Mouse (Mus musculus): ENCODE measurements around the gene Ccdc85b. TPM values are rescaled to one million over a fixed set of nuclear protein-coding genes. Genes with fewer than 3 reads are reported as not detected.

Gene Ccdc85b
- polyA plus RNA-seq, 1 experiment from 2014 or later = 5.7 TPM

GRCm38 (mm10) chr19:5432992-5433852, 24.5 kb downstream of the Ccdc85b start:
- no peaks in the 10 kb centered on the region for H3K36me3 ChIP-seq (ENCODE audit: control insufficient read depth, insufficient read depth, low read length)
- peaks cover 16% of the 10 kb centered on the region for H3K4me1 ChIP-seq (ENCODE audit: control insufficient read depth, insufficient read depth, low read length)
- H3K4me3 ChIP-seq (replicated peaks; ENCODE audit: low read length) = peak overlapping the region; percentile 42
- no peaks in the 10 kb centered on the region for H3K9me3 ChIP-seq (replicated peaks; ENCODE audit: control insufficient read depth, low read length)
- no peaks in the 10 kb centered on the region for H3K27me3 ChIP-seq (ENCODE audit: control insufficient read depth, insufficient read depth, low read length)
- peak overlapping the region; percentile 68 for H3K9ac ChIP-seq (ENCODE audit: low read length)
- peak overlapping the region; percentile 71 for H3K4me2 ChIP-seq (ENCODE audit: low read depth, low read length)
- peak overlapping the region; percentile 72 for H3K27ac ChIP-seq (ENCODE audit: low read length)
- ATAC-seq (ENCODE audit: insufficient read depth, low FRiP score) = peak; percentile 71
- 4% methylated on average over 16 of the region's 16 CpGs for WGBS

GRCm38 (mm10) chr19:5431911-5432464, 25.7 kb downstream of the Ccdc85b start:
- H3K27ac ChIP-seq (ENCODE audit: low read length) = no peak overlapping the region
- 70% methylated on average over 4 of the region's 4 CpGs for WGBS
- H3K9me3 ChIP-seq (replicated peaks; ENCODE audit: control insufficient read depth, low read length) = no peaks in the 10 kb centered on the region
- no peak overlapping the region for H3K4me3 ChIP-seq (replicated peaks; ENCODE audit: low read length)
- ATAC-seq (ENCODE audit: insufficient read depth, low FRiP score) = no peak
- peaks cover 19% of the 10 kb centered on the region for H3K4me1 ChIP-seq (ENCODE audit: control insufficient read depth, insufficient read depth, low read length)
- H3K4me2 ChIP-seq (ENCODE audit: low read depth, low read length) = no peak overlapping the region
- no peaks in the 10 kb centered on the region for H3K36me3 ChIP-seq (ENCODE audit: control insufficient read depth, insufficient read depth, low read length)
- H3K9ac ChIP-seq (ENCODE audit: low read length) = no peak overlapping the region
- H3K27me3 ChIP-seq (ENCODE audit: control insufficient read depth, insufficient read depth, low read length) = no peaks in the 10 kb centered on the region

- 83% methylated on average over 1 of the region's 1 CpGs for WGBS
- no peaks in the 10 kb centered on the region for H3K9me3 ChIP-seq (replicated peaks; ENCODE audit: control insufficient read depth, low read length)
- H3K4me3 ChIP-seq (replicated peaks; ENCODE audit: low read length) = no peak overlapping the region
- no peak for ATAC-seq (ENCODE audit: insufficient read depth, low FRiP score)
- no peak overlapping the region for H3K27ac ChIP-seq (ENCODE audit: low read length)
- no peaks in the 10 kb centered on the region for H3K27me3 ChIP-seq (ENCODE audit: control insufficient read depth, insufficient read depth, low read length)
- no peak overlapping the region for H3K9ac ChIP-seq (ENCODE audit: low read length)
- no peaks in the 10 kb centered on the region for H3K36me3 ChIP-seq (ENCODE audit: control insufficient read depth, insufficient read depth, low read length)
- no peak overlapping the region for H3K4me2 ChIP-seq (ENCODE audit: low read depth, low read length)
- peaks cover 32% of the 10 kb centered on the region for H3K4me1 ChIP-seq (ENCODE audit: control insufficient read depth, insufficient read depth, low read length)
These were observed 27.3 kb downstream of the Ccdc85b start for GRCm38 (mm10) chr19:5430408-5430807.

GRCm38 (mm10) chr19:5429806-5430205, 27.9 kb downstream of the Ccdc85b start:
- 57% methylated on average over 8 of the region's 8 CpGs for WGBS
- Histone ChIP-seq H3K4me3 (replicated peaks; ENCODE audit: low read length) (no peak overlapping the region), H3K4me1 (ENCODE audit: control insufficient read depth, insufficient read depth, low read length) (peaks cover 32% of the 10 kb centered on the region), H3K4me2 (ENCODE audit: low read depth, low read length) (no peak overlapping the region), H3K9ac (ENCODE audit: low read length) (no peak overlapping the region), H3K27ac (ENCODE audit: low read length) (no peak overlapping the region), H3K36me3 (ENCODE audit: control insufficient read depth, insufficient read depth, low read length) (no peaks in the 10 kb centered on the region), H3K9me3 (replicated peaks; ENCODE audit: control insufficient read depth, low read length) (no peaks in the 10 kb centered on the region), H3K27me3 (ENCODE audit: control insufficient read depth, insufficient read depth, low read length) (no peaks in the 10 kb centered on the region)
- no peak for ATAC-seq (ENCODE audit: insufficient read depth, low FRiP score)

DNA sequence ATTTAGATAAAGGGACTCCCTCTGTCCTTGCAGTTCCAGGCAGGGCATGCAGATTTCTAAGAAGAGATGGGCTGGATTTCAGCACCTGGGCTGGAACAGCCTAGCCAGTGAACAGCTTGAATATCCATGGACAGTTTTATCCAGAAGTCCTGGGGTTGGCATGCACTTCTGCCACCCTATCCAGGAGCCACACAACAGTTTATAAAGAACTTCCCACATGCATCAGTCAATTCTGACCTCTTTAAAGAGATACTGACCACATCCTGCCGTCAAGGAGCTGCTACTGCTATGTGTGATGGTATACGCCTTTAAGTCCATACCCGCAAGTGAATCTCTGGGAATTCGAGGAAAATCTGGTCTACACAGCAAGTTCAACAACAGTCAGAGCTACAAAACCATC, 28.5 kb downstream of the Ccdc85b start:
- no peak for ATAC-seq (ENCODE audit: insufficient read depth, low FRiP score)
- Histone ChIP-seq H3K36me3 (ENCODE audit: control insufficient read depth, insufficient read depth, low read length) (no peaks in the 10 kb centered on the region), H3K9me3 (replicated peaks; ENCODE audit: control insufficient read depth, low read length) (no peaks in the 10 kb centered on the region), H3K4me2 (ENCODE audit: low read depth, low read length) (no peak overlapping the region), H3K4me1 (ENCODE audit: control insufficient read depth, insufficient read depth, low read length) (peaks cover 31% of the 10 kb centered on the region), H3K4me3 (replicated peaks; ENCODE audit: low read length) (no peak overlapping the region), H3K27ac (ENCODE audit: low read length) (no peak overlapping the region), H3K9ac (ENCODE audit: low read length) (no peak overlapping the region), H3K27me3 (ENCODE audit: control insufficient read depth, insufficient read depth, low read length) (no peaks in the 10 kb centered on the region)
- 75% methylated on average over 4 of the region's 4 CpGs for WGBS

DNA sequence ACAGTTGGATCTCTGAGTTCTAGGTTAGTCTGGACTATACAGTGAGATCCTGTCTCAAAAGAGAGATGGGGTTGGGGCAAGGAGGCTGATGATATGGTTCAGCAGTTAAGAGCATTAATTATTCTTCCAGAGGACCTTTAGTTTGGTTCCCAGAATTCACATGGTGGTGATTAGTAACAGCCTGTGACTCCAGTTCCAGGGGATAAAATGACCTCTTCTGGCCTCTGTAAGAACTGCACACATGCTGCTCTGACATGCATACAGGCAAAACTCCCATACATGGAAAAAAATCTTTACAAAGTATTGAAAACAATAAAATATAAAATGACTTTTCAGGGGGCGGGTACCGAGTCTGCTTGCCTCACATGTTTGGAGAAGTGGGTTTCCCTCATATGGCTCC, 29.6 kb downstream of the Ccdc85b start:
- H3K4me1 ChIP-seq (ENCODE audit: control insufficient read depth, insufficient read depth, low read length) = peaks cover 30% of the 10 kb centered on the region
- WGBS = 83% methylated on average over 2 of the region's 2 CpGs
- H3K36me3 ChIP-seq (ENCODE audit: control insufficient read depth, insufficient read depth, low read length) = no peaks in the 10 kb centered on the region
- no peaks in the 10 kb centered on the region for H3K27me3 ChIP-seq (ENCODE audit: control insufficient read depth, insufficient read depth, low read length)
- H3K4me3 ChIP-seq (replicated peaks; ENCODE audit: low read length) = no peak overlapping the region
- H3K4me2 ChIP-seq (ENCODE audit: low read depth, low read length) = no peak overlapping the region
- no peak for ATAC-seq (ENCODE audit: insufficient read depth, low FRiP score)
- H3K9ac ChIP-seq (ENCODE audit: low read length) = no peak overlapping the region
- H3K27ac ChIP-seq (ENCODE audit: low read length) = no peak overlapping the region
- no peaks in the 10 kb centered on the region for H3K9me3 ChIP-seq (replicated peaks; ENCODE audit: control insufficient read depth, low read length)

- 85% methylated on average over 13 of the region's 13 CpGs for WGBS
- Histone ChIP-seq H3K9ac (ENCODE audit: low read length) (peak overlapping the region; percentile 47; the same call in 1 of the 2 replicates), H3K27me3 (ENCODE audit: control insufficient read depth, insufficient read depth, low read length) (no peaks in the 10 kb centered on the region), H3K27ac (ENCODE audit: low read length) (no peak overlapping the region), H3K36me3 (ENCODE audit: control insufficient read depth, insufficient read depth, low read length) (no peaks in the 10 kb centered on the region), H3K9me3 (replicated peaks; ENCODE audit: control insufficient read depth, low read length) (no peaks in the 10 kb centered on the region), H3K4me1 (ENCODE audit: control insufficient read depth, insufficient read depth, low read length) (peaks cover 25% of the 10 kb centered on the region), H3K4me3 (replicated peaks; ENCODE audit: low read length) (no peak overlapping the region), H3K4me2 (ENCODE audit: low read depth, low read length) (no peak overlapping the region)
- ATAC-seq (ENCODE audit: insufficient read depth, low FRiP score) = no peak
These were observed 30.9 kb downstream of the Ccdc85b start for GRCm38 (mm10) chr19:5426640-5427290.

DNA sequence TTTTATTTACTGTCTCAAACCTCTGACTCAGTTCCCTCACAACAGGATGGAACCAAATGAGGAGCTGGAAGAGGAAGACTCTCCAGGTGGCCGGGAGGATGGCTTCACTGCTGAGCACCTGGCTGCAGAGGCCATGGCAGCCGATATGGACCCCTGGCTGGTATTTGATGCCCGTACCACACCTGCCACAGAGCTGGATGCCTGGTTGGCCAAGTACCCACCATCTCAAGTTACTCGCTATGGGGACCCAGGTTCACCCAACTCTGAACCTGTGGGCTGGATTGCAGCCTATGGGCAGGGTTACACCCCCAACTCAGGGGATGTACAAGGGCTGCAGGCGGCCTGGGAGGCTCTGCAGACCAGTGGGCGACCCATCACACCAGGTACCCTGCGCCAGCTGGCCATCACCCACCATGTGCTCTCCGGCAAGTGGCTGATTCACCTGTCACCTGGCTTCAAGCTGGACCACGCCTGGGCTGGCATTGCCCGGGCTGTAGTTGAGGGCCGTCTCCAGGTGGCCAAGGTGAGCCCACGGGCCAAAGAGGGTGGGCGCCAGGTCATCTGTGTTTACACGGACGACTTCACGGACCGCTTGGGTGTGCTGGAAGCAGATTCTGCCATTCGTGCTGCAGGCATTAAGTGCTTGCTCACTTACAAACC, 31.7 kb downstream of the Ccdc85b start:
- no peaks in the 10 kb centered on the region for H3K9me3 ChIP-seq (replicated peaks; ENCODE audit: control insufficient read depth, low read length)
- H3K36me3 ChIP-seq (ENCODE audit: control insufficient read depth, insufficient read depth, low read length) = no peaks in the 10 kb centered on the region
- peak overlapping the region; percentile 74 for H3K4me2 ChIP-seq (ENCODE audit: low read depth, low read length)
- H3K27ac ChIP-seq (ENCODE audit: low read length) = peak overlapping the region; percentile 74
- H3K27me3 ChIP-seq (ENCODE audit: control insufficient read depth, insufficient read depth, low read length) = no peaks in the 10 kb centered on the region
- no peak for ATAC-seq (ENCODE audit: insufficient read depth, low FRiP score)
- H3K4me1 ChIP-seq (ENCODE audit: control insufficient read depth, insufficient read depth, low read length) = peaks cover 25% of the 10 kb centered on the region
- H3K9ac ChIP-seq (ENCODE audit: low read length) = peak overlapping the region; percentile 92
- 82% methylated on average over 18 of the region's 18 CpGs for WGBS
- peak overlapping the region; percentile 72 for H3K4me3 ChIP-seq (replicated peaks; ENCODE audit: low read length)

All from stomach, embryonic 16.5 days (tissue).